Mouse (Mus musculus) forebrain, embryonic 12.5 days (tissue): ENCODE results near the gene Zranb2. TPM values are rescaled to one million over a fixed set of nuclear protein-coding genes. Genes with fewer than 3 reads are reported as not detected.
A peak's percentile ranks its signal among the peaks of the same experiment; 100 is the strongest.

Experiments
- ATAC-seq: fragments of 200-750 bp; cut with Nextera tagmentation; 2 replicates; pipeline ENCODE4 v1.8.0; 2017; ENCODE audit warnings: moderate TSS enrichment; ENCODE audit not compliant: low FRiP score
- H3K27ac ChIP-seq: fragments of 300-500 bp; sonication (generic); 2 replicates; pipeline ENCODE4 v1.5.1; 2016; ENCODE audit warnings: mild to moderate bottlenecking
- H3K27me3 ChIP-seq: fragments of 300-500 bp; sonication (generic); 2 replicates; pipeline ENCODE4 v1.6.1; 2016; ENCODE audit warnings: mild to moderate bottlenecking
- H3K36me3 ChIP-seq: fragments of 300-500 bp; sonication (generic); replicated peaks from 2 replicates; pipeline ENCODE4 v1.6.1; 2016; ENCODE audit warnings: mild to moderate bottlenecking
- H3K4me1 ChIP-seq: fragments of 300-500 bp; sonication (generic); 2 replicates; pipeline ENCODE4 v1.6.1; 2016
- H3K4me2 ChIP-seq: fragments of 300-500 bp; sonication (generic); 2 replicates; pipeline ENCODE4 v1.6.1; 2016; ENCODE audit warnings: mild to moderate bottlenecking, moderate library complexity
- H3K4me3 ChIP-seq: fragments of 300-500 bp; sonication (generic); replicated peaks from 2 replicates; pipeline ENCODE4 v1.5.1; 2016; ENCODE audit warnings: mild to moderate bottlenecking
- H3K9ac ChIP-seq: fragments of 300-500 bp; sonication (generic); 2 replicates; pipeline ENCODE4 v1.6.1; 2016; ENCODE audit warnings: mild to moderate bottlenecking
- H3K9me3 ChIP-seq: fragments of 300-500 bp; sonication (generic); 2 replicates; pipeline ENCODE4 v1.6.1; 2016
- WGBS: fragments of 180-500 bp; shearing (Covaris S2); methylation state at CpG from one replicate; pipeline ENCODE4 v1.1.7; 2016; 5-methylcytosine and 5-hydroxymethylcytosine counted together
- microRNA counts: library from miRNA; unstranded; fragments of <30 nt; microRNA quantifications from one replicate; lab custom pipeline; 2017
- microRNA-seq: library from miRNA; unstranded; fragments of <30 nt; microRNA quantifications from one replicate; pipeline ENCODE4, GENCODE M21; 2017
- polyA plus RNA-seq: library from polyadenylated mRNA; unstranded; fragments of >200 nt; fragmentation: Nextera tagmentation; extraction: Ambion mirVana; gene quantifications from 2 replicates; pipeline ENCODE4 v1.2.1, GENCODE M21; 2016

The Zranb2 gene
- polyA plus RNA-seq, 1 experiment from 2014 or later = 143 TPM

GRCm38 (mm10) chr3:157582626-157583405, 48.9 kb downstream of the Zranb2 start:
- H3K4me2 ChIP-seq = no peak overlapping the region
- WGBS = 38% methylated on average over 5 of the region's 5 CpGs
- H3K4me1 ChIP-seq = peaks cover 7% of the 10 kb centered on the region
- no peak for ATAC-seq
- H3K9me3 ChIP-seq = no peaks in the 10 kb centered on the region
- no peak overlapping the region for H3K27ac ChIP-seq
- no peaks in the 10 kb centered on the region for H3K27me3 ChIP-seq
- H3K4me3 ChIP-seq = no peak overlapping the region
- no peaks in the 10 kb centered on the region for H3K36me3 ChIP-seq
- H3K9ac ChIP-seq = no peak overlapping the region

- Histone ChIP-seq H3K27ac (no peak overlapping the region), H3K4me2 (no peak overlapping the region), H3K4me3 (no peak overlapping the region), H3K9me3 (no peaks in the 10 kb centered on the region), H3K4me1 (no peaks in the 10 kb centered on the region), H3K27me3 (no peaks in the 10 kb centered on the region), H3K36me3 (no peaks in the 10 kb centered on the region), H3K9ac (no peak overlapping the region)
- WGBS = 86% methylated on average over 7 of the region's 7 CpGs
- ATAC-seq = no peak
Measured at GRCm38 (mm10) chr3:157597837-157598379, 63.9 kb downstream of the Zranb2 start.

MicroRNA genes within 50 kb of the gene (microRNA counts, 519-probe panel; counts per million panel counts)
- microRNA mmu-miR-186 (lab: Ali Mortazavi, UCI) = not detected

Small RNAs within 50 kb of the gene (microRNA-seq; reads per million reads assigned to microRNA genes)
- gene Mir186 = 709 reads per million, percentile 73 among the genes with 10 or more reads in this experiment

Other genes starting within 250 kb of the Zranb2 start
- 2.0 and 2.3 TPM in 2 replicates for gene Ptger3, start 32.7 kb downstream of the Zranb2 start, polyA plus RNA-seq